Mouse (Mus musculus) adrenal gland, postnatal 4 days (tissue): ENCODE measurements at regions not wholly inside any gene's neighbourhood (a gene's known extent, or its start where the extent isn't known, plus 50 kb on each side); places are given as distances from the start of the nearest gene placed in this dataset.

Experiments used
- DNase-seq, 2 experiments: peaks; one replicate each; pipeline ENCODE4 v3.0.0; 2021 to 2022; ENCODE audit warnings: low spot score in 2 of 2, mixed read lengths in 2 of 2

DNA sequence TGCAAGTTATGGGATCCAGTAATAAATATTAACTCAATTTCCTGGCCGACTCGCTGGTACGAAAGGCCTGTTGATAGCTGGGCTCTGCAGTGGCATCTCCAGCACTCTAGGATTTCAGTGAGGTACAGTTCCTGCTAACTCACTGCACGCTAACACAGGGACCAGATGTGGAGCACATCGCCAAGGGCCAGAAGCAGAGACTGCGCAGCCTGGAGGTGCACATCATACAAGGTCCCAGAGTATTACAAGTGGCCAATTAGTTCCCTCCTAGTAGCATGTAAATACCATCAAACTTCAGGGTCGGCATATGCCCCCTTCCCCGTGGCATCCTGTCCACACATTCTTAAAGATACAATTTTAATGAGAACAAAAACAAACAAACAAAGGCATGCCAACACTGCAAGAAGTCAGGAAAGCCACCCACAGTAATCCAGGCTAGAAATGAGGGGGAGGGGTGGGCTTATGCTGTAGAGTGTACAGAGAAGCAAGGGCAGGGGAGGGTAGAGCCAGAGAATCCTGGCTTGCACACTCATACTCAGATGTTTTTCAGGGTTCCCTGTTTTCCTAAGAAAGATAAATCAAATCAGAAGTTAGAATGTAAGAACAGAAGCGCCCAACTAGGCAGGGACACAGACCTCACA is 419.9 kb upstream of the Mctp2 start:
- no peak for DNase-seq

DNA sequence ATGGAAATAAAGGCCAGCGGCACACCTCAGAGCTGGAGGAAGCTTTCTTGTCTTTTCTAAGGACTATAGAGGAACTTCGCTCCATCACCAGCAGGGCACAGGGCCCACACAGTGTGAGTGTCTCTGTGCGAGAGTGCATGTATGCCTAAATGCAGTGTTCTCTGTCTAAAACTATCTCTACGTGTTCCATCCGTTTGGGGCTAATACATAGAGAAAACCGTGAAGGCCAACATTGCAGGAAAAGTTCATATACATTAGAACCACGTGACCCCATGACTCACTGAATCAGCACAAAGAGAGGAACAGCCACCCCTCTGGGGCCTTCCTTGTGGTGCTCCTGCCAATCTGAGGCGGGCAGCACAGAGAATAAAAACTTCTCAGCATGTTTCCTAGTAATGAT is 431.4 kb upstream of the Mctp2 start:
- DNase-seq = no peak

DNA sequence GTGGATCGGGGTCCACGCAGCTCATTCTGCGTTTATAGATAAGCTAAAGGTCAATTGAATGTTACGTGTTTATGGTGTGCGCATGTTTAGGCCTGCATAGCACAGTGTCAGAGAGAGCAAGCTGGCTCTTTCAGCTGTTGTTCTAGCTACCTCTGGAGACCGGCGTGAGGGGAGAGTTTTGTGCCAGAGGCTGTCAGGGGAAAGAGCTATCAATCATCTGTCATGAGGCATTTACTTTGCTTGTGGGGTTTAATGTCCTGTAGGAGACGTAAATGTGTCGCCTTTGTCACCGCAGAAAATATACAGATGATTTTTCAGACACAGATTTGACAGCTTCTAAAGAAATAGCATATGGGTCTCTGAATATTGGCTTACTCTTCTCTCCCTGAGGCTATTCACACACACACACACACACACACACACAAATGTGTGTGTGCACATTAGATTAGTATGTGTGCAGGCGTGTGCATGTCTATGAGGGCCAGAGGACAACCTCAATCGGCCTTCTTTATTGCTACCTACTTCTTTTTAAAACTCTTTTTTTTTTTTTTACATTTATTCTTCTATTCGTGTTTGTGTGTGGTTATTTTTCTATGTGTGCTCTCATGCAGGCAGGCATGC is 432.0 kb upstream of the Mctp2 start:
- DNase-seq = no peak

DNA sequence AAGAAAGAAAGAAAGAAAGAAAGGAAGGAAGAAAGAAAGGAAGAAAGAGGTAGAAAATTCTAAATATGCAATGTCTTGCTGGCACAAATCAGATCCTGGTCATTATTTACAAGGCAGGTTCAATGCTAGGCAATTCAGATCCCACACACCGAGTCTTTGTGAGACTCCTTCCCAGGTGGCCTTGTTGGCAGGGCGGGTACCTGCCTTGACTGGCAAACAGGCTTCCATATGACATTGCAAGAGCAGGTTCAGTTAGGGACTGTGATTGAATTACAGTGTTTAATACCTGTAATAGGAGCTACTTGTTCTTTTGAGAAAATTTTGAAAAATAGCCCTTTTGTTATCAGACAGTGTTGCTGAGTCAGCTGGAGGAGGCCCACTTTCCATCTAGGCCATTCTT is 436.0 kb upstream of the Mctp2 start:
- no peak for DNase-seq

DNA sequence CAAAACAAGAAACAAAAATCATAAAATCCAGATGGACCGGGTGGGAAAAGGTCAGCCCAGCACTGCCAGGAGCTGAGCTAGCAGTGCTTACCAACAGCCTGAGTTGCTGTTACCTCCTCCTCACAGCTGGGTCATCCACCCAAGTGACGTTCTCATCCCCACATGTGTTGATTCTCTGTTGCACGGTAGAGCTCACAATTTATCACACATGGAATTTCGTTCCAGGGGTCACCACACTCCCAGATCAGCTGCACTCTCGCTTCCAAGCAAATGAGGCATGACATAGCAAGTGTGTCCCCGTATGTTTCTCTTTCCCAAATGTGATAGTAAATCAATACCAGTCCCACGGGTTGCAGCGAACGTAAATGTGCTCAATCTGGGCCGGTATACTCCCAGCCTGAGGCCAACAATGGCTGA is 445.1 kb upstream of the Mctp2 start:
- no peak for DNase-seq

DNA sequence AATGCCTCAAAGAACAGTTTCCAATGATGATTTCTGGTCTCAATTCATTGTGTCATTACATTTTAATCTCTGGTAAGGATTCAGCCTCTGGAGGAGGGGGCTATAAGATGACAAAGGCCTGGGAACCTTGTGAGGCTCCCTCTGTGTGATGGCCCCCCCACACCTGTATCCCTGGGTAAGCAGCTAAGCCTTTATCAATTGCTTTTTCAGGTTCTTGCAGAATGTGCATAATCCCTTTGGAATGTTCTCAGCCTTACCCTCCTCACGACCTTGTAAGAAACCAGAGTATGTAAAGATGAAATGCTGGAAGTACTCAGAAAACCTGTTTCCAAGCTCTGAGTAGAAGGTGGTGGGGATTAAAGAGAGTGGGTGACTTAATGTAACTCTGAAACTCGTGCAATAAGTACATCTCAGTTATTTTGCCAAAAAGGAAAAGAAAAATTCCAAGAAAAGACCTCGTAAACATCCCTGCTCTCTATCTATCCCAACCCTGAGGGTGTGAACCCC is 446.7 kb upstream of the Mctp2 start:
- DNase-seq = no peak

DNA sequence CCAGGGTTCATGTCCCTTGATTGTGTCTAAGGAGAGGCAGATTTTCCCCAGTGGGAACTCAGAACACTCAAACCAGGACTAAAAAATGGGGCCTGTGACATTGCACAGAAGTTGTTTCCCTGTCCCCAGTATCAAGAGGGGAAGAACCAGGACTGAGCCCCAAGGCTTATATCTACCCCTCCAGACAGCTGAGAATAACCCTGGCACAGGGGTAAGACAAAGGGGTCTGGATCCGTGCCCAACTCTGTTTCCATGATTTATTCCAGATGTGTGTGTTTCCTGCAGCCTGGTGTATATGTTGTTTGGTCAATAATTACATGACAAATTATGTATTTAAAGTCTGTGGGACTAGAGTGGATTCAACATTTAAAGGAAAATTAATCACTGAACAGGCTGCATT is 456.3 kb upstream of the Mctp2 start:
- no peak for DNase-seq

DNA sequence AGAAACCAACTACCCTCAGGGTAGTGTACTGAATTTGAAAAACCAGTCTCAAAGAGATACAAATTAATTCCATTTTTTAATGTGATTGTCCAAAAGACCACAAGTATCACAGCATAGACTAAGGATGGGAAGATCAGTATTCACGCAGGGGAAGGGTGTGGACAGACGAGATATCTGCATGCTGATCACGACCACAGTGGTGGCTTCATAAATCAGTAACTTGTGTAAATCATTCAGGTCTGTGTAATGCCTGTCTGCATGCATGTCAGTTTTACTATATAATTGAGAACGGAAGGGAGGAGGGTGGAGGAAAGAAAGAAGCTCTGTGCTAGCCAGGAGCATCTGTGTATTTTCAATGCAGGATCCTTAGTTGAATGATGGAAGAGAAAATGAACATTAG is 462.3 kb upstream of the Mctp2 start:
- DNase-seq = no peak

DNA sequence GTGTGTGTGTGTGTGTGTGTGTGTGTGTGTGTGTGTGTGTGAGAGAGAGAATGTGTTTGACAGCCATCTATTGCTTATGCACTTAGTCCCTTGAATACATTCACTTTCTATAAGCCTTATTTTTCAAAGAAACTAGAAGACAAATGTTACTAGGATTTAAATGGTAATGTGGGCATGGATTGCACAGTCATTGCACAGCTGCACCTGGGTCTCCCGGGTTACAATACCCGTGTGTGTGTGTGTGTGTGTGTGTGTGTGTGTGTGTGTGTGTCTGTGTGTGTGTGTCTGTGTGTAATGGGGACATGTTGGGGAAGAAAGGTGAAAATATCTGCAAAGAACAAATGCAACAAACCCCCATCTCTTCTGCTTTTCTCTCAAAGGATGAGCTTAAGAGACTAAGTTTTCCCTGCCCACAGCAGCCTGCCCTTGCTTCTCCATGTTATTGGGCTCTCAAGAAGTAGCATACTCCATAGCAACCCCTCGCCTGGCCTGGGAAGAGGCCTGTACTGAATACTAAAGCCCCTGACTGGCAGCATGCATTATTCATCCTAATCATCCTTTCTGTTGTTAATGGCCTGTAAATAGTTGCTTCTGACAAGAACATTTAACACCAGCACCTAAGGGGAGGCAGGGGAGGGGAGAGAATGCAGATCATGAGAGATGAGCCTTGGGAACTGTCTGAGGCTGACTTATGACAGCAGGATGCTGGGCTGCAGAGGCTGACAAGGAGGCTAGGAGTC is 467.8 kb upstream of the Mctp2 start:
- no peak for DNase-seq

DNA sequence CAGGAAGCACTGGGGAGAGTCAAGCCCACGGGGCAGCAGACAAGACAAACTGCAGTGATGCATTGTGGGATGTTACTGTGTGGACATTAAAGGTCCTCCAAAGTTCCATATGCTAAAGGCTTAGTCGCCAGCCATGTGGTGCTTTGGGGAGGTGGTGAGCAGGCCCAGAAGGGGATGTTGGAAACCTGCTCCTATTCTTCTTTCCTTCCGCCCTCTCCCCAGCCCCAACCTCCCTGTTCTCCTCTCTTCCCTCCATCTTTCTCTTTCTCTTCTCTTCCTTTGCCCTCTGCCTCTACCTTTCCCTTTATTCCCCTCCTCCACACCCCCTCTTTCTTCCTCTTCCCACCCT is 468.3 kb upstream of the Mctp2 start:
- no peak for DNase-seq

DNA sequence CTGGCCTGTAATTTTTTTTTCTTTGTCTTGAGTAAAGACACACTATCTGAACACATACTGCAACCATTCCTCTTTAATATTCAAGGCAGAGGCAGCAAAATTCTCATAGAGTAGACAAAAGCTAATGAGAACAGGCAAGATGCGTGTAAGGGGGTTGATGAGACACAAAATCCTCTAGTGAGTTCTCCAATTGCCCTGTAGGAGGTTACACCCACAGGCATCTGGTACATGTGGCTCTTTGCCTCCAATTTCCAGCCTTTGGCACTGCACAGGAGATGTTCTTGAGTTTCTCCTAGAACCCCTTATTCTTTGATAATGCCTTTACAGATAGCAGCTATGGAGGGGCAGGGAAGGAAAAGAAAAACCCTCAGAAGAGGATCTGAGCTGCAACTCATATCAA is 480.9 kb upstream of the Mctp2 start:
- no peak for DNase-seq

DNA sequence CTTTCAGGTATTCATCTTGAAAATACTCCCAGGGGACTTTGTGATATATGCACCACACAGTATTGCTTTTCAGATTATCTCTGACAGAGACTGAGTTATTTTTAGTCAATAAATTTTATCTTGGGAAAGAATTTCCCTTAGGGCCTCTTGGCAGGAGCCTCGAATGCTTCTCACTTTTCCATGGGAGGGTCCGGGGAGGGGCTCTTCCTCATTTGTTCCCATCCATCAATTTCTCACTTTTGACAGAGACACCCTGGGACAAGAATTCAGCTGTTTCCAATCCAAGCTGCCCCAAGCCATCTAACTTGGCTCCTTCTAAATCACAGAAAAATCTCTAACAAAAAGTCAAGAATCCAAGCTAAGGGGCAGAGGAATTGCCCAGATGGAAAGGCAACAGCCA is 481.9 kb upstream of the Mctp2 start:
- DNase-seq = no peak

DNA sequence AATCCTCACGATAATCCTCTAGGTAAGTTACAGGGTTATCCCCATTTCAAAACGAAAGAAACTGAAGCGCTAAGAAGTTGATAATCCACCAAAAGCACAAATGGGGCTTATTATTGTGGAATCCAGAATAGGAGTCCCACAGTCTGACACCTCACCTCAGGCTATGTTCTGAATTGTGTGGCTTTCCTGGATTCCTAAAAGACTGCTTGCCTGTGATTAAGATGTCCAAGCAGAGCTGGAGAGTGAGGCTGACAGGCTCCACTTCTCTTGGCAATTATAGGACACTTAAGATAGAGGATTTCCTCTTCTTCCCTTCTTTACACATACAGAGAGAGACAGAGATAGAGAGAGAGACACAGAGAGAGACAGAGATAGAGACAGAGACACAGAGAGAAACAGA is 515.7 kb upstream of the Mctp2 start:
- DNase-seq = no peak

DNA sequence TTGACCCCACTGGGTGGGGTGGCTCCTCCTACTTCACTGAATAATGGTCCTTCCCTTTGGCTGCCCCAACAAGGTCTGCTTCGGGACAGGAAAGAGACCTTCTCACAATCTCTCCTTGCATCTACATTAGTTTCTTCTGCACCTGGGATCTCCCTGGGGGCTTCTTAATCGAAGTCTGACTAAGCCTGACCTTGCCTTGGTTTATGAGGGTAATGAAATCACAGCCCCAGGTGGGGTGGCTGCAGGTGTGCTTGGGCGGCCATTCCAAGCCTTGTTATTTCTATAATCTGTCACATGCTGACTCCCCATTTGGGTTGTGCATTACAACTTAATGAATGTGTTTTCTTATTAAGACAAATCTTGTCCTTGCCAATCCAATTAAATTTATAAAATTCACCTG is 520.2 kb upstream of the Mctp2 start:
- DNase-seq = no peak

DNA sequence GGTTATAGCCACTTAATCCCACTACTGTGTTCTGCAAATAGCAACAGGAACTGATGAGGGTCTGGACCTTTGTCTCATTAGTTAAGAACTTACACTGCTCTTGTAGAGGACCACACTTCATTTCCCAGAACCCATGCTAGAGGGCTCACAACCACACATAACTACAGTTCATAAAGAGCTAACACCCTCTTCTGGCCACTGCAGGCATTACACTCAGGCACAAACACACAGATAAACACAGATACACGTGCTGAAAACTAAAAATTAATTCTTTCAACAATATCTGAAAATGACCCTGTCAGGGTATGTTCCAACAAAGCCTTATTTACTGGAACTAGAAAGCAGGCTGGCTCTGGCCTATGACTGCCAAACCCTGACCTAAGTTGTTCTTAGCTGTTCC is 529.0 kb upstream of the Mctp2 start:
- no peak for DNase-seq

DNA sequence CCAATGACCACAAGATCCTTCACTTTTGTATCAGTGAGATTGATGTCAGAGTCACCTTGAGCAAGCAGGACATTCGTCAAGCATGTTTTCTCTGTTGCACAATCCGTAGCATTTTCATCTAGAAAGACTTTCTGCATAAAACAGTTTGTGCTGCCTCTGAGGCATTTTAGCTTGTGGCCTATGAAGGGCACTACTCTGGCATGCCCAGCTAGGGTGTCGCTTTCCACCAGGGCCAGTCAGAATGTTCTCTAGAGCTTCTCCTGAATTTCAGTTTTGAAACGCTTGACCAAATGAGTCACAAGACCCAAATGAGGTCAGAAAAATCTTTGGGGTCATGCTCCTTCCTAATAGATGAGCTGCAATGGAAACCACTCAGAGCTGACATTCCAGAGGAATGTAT is 529.6 kb upstream of the Mctp2 start:
- no peak for DNase-seq

DNA sequence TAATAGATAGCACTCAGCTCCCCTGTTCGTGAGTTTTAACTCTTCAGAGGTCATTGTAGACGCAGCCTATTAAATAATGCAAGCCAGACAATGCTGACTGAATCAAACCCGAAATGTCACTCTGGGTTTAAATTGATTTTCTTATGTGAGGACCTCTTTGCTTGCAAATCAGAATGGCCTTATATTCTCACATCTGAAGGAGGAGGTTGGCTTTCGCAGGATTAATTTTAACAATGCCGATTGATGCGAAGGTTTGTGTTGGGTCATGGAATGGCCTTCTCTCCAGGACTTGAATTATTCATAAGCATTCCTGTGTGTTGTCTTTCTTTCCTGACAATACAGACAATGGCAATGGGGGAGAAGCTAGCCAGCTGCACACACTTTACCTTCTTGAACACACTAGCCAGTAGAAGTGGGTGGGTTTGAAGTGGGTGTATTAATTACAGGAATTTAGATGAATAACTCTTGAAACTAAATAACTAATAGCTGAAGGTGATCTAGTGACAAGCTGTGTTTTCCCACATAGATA is 530.1 kb upstream of the Mctp2 start:
- DNase-seq = no peak

DNA sequence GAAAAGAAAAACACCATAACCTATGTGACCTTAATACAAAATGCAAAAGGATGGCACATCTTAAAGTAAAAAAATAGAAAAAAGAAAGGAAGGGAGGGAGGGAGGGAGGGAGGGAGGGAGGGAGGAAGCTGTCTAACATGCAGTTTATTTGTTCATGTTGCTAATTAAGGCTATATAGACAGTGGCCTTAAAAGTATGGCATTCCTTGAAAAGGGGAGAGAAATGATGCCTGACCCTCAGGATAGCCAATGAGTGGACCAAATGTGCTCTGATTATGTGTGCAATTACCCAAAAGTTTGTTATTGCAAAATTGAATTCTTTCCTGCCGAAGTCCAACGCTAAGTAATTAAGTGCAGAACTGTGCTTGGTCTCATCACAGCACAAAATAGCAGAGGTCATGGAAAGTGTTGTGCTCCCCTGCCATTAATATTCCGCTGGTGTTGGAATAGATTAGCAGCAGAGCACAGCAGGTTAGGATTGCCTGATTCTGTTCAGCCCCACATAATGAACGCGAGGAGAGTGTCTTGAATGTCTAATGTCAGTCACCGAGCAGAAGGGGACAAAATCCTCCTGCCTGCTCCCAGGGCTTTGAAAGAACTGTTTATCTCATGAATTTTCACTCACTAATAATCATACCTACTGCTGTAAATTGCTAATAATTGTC is 531.7 kb upstream of the Mctp2 start:
- no peak for DNase-seq

DNA sequence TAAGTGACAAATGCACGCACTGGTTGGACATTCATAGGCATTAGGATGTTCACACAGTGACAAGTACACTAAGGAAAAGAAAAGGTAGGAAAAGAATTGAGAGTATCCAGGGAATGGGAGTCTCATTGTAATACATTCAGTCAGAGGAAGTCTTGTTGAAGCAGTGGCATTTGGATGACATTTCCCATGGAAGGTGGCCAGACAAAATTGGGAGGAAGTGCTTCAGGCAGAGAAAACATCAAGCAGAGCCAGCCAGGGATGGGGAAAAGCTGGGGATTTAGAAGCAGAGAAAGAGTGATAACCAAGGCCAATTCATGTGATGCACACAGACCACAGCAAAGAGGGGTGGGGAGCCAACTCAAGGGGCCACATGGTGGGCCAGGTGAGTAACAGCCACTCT is 524.0 kb upstream of the Rgma start:
- no peak for DNase-seq

DNA sequence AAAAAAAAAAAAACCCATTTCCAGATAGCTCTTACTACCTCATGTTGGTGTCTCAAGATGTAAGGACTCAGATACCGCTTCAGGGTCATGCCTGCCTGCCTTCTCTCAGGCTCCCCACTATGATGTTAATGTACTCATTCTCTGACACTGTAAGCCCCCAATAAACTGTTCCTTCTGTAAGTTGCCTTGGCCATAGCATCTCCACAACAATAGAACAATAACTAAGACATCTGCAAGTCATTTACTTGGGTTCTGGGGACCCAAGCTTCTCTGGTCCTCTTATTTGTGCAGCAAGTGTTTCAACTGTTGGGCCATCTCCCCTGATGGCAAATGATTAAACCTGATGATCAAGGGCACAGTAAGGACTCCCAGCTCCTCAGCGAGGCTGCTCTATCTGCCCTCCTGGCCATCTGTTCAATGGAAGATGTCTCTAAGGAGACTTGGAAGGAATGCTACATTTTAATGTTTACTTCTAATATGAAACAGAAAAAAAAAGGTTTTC is 520.8 kb upstream of the Rgma start:
- no peak for DNase-seq

DNA sequence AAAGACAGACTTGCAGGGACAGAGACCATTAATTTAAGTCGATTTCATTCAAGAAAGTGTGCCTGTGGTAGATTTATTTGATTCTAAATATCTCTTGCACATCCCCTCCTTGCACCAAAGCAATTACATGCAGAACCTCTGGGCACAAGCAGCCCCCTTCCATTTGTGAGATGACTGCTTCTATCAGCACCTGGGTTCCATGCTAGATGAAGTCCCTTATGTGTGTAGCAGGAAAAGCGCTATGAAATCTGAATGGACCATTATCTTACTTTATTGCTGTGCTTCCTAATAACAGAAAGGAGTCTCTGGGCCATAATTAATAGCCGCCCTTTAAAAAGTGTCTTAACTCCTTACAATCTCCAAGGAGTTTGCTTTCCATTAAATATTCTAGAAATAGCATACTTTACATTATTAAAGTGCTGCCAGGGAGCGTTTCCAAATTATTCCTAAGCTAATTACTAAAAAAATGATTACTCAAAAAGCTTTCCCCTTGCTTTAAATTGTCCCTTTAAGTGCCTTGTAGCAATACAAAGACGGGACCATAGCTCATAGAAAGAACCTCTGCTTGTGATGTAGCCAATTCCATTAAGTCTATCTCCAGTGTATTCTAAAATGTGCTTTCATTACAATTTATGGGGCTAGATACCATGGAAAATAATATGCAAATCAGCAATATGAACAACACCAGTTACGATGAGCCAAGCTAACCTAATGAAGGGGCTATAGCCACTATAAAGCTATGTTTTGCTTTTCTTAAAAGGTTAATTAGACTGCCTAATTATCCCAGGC is 508.1 kb upstream of the Rgma start:
- DNase-seq = no peak
